Mouse (Mus musculus): ENCODE measurements around the gene Grid1.

Gene Grid1

DNA sequence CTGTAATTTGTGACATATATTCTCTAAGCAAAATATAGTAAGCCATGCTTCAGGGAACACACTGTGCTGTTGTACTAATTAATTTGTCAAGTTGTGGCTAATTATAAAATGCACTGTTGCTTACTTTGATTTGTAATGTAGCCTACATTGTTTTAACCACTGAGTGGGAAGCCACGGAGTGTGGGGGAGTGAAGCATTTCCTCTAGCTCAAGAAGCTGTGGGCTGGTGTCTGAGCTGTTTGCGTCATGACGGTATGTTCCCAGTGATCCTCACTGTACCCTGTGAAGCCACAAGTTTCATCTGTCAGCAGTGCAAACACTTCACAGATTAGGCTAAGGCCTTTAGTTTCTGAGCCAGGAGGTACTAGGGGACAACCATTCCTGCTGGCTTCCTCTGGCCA, 302.2 kb downstream of the Grid1 start:
- DNase-seq: no peak

GRCm38 (mm10) chr14:35123260-35123875, 303.5 kb downstream of the Grid1 start:
- no peak for DNase-seq

DNA sequence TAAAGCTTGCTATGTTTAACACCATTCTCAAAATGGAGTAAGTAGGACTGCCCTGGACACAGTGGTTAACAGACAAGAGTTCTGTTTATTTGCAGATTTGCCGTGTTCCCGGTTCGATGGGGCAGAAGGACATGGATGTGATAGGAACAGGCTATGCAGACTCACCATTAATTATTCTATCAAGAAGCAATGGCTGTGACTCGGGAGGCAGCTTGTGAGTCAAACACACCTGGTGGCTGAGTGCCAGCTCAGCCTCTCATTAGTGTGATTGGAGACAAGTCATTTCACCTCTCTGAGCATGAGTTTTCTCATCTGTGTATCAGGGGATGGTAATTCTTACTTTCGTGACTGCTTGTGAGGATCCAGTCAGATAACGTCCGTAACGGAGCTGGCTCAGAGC, 307.7 kb downstream of the Grid1 start:
- DNase-seq: no peak

- no peak for DNase-seq
Observed at GRCm38 (mm10) chr14:35135056-35135455, 315.1 kb downstream of the Grid1 start.

GRCm38 (mm10) chr14:35138069-35138468, 318.2 kb downstream of the Grid1 start:
- no peak for DNase-seq

- DNase-seq: no peak
Observed at GRCm38 (mm10) chr14:35139824-35140223, 319.9 kb downstream of the Grid1 start.

DNA sequence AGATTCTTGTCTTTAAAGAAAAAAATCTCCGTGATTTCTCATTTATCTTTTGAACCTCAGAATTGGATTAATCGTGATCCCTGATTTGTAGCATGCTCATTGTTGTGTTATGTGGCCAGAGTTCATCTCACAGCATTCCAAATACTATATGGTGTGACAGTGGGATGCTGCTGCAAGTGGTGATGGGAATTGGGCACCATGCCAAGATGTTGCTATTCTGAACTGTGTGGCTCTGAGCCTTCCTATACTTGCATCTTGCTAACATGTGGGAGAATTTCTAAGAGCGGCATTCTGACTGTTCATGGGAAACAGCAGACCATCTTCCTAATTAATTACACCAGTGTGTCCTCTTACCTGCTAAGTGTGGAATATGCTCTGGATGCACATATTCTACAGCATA, 332.5 kb downstream of the Grid1 start:
- DNase-seq: no peak

DNA sequence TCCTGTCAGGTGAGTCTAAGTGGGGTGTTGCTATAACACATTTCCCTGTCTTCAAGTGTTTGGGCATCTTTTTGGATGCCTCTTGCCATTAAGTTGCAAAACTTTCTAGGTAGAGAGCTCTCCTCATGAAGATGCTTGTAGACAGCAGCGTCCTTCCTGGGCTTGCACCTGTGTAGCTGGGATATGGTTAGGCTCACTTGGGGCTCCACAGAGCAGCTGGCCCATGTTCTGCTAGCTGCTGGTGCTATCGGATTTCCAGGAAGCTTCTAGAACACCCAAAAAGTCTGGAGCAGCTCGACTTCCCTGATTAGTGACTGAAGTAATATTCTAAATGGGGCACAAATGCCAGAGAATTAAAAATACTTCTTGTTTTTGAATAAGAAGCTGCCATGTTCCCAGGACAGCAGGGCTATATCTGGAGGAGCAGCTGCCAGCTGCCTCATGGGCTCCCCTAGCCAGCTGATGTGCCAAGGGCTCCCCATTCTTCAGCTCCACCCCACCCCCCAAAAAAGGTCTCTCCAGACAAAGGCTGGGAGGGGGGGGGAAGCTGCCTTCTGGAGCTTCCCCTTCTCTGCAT, 333.9 kb downstream of the Grid1 start:
- no peak for DNase-seq

DNA sequence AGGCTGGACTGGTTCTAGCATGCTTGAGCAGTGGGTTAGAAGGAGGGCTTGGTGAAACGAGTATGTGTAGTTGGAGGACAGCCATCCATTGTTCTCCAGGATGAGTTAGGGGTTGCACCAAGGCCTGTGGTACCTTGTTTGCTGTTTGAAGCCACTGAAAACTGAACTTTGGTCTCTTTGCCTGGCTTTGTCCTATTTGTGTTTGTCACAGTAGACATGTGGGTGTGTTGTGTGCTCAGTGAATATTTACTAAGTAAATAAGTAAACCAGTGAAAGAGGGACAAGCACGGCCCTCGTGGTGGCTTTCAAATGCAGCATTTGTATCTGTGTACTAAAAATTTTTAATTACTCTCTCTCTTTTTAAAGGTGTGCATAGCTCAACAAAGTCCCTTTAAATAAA, 334.5 kb downstream of the Grid1 start:
- no peak for DNase-seq

DNA sequence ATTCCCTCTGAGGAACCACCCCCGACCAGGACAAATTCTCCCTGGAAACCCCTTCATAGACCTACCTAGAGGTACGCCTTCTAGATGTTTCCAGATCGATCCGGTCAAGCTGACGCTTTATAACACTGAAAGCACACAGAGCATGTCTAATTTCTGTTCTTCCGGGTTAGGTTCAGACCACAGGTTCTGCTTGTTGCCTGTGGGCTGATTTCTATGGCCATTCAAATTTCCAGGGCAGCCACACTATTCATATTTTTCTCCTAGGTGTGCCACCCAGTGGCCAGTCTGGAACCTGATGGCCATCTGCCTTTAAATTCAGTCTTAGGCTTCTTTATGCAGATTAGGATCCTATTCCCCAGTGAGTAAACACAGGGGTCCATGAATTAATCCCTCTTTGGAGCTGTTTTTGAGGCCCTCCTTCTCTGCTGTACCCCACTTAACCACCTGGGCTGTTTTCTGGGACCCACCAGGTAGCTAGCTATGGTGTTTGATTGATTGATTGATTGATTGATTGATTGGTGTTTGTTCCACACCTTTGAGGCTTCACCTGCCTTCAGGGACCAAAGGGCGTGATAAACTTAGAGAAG, 337.3 kb downstream of the Grid1 start:
- DNase-seq: no peak

- no peak for DNase-seq
Observed at GRCm38 (mm10) chr14:35159296-35159695, 339.4 kb downstream of the Grid1 start.

- no peak for DNase-seq
Observed at GRCm38 (mm10) chr14:35167451-35167850, 347.5 kb downstream of the Grid1 start.

GRCm38 (mm10) chr14:35173861-35174260, 354.0 kb downstream of the Grid1 start:
- DNase-seq: no peak

DNA sequence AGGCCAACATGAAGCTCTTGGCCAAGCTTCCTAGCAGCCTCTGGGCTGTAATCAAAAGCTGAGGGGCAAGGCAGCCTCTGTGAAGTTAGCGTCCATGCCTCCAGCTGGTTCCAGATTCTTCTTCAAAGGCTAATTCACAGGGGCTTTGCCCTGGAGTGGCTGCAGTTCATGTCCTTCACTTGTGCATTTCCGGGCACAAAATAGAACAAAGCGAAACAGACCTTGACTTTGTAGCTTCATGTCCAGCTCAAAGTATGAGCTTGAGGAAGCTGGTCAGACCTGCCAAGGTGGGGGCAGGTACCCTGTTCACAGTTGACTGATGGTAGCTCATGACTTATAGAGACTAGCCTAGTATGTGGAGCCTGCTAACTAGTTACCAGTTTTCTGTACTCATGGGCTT, 356.1 kb downstream of the Grid1 start:
- no peak for DNase-seq

DNA sequence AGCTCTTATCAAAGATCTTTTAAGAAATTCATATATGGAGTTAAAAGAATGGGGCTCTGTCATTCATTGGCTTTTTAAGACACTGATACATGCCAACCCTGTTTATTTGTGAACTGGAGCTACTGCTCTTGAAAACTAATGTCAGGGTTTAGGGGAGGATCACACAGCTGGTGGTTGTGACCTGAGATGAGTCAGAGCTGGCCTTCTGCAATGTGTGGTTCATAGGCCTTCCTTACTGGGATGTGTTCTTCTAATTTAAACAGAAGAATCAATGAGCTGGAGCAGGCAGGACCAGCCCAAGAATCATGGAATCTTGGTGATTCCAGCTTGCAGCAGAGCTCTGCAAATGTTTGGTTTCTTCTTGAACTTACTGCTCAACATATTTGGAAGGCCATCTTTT, 359.2 kb downstream of the Grid1 start:
- no peak for DNase-seq

DNA sequence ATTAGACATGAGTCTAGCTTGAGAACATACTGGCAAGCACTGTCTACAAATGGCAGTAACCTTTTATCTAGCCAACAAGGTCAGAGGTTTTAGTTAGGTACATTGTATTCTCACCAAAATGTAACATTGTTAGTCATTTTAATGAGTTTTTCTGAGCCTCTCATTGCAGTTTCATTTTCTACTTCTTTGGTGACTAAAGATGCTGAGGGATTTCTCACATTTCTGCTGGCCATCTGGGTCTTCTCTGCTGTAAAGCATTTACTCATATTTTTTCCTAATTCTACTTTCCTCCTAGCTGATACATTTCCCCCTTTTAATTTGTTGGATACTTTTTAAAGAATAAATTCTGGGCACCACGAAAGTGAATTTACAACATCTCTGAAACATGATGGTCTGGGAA, 365.5 kb downstream of the Grid1 start:
- DNase-seq: no peak

DNA sequence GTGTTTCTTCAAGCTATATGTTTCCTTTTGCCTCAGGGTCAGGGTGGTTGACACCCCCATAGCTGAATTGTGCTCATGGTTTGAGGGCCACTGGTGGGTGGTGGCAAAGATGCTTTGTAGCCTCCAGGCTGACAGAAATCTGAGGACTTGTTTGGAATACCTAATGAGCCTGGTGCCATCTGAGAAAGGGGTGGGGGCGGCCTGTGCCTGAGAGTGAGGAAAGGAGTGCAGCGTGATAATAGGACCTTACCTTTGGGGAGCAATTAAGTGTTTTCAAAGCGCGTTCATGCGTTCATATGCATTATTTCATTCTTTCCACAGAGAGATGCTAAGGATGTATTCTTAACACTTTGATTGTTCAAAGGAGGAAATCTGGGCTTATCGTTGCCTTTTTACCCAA, 372.3 kb downstream of the Grid1 start:
- no peak for DNase-seq

DNA sequence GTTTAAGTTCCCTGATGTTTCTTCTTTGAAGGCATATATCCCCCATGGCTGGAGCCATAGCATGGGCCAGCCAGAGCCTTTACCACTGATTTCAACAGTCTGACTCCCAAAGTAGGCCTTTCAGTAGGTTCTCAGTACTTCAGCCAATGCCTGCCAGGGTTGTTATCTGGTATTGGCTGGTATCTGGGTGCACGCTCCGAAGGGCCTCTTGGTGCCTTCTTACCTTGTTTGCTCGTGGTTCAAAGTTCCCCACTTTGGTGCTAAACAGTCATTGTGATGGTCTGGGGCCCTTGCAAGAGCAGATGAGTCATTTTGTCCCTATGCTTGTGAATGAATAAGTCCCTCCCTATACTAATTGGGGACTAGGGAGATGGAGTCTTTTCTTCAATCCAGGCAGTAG, 377.5 kb downstream of the Grid1 start:
- DNase-seq: no peak

DNA sequence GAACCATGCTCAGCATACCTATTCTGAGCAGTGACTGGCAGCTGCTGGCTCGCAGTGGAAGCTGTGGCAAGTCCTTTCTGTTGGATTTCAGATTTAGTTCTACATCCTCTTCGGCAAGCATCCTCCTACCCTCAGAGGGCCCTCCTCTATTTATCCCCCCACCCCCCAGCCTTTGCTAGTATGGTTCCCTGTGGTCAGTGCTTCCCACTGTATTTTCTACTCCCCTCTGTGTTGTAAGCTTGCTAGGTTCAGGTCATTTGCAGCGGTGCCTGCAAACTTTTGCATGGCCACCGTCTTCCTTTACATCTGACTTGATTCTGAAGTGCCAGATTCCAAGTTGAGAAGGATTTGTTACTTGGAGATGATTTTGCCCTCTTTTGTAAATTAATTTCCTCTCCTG, 378.5 kb downstream of the Grid1 start:
- DNase-seq: no peak

GRCm38 (mm10) chr14:35198899-35199298, 379.0 kb downstream of the Grid1 start:
- DNase-seq: no peak

- no peak for DNase-seq
Observed at GRCm38 (mm10) chr14:35209444-35209843, 389.5 kb downstream of the Grid1 start.

GRCm38 (mm10) chr14:35219021-35219420, 399.1 kb downstream of the Grid1 start:
- no peak for DNase-seq

GRCm38 (mm10) chr14:35222196-35222595, 402.3 kb downstream of the Grid1 start:
- DNase-seq: no peak

DNA sequence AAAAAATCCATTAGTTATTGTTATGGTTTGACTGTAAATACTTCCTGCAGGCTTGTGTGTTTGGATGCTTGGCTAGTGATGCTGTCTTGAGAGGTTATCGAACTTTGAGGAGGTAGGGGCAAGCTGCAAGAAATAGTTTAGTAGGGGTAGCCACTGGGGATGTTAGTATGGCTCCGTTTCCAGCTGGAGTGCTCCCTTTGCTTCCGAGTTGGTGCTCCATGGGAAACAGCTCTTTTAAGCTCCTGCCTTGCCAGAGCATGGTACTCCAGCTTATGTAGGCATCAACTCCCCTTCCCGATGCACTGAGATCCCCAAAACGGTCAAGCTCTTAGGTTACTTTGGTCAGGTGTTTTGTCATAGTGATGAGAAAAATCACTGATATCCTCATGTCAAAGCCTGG, 407.7 kb downstream of the Grid1 start:
- no peak for DNase-seq

DNA sequence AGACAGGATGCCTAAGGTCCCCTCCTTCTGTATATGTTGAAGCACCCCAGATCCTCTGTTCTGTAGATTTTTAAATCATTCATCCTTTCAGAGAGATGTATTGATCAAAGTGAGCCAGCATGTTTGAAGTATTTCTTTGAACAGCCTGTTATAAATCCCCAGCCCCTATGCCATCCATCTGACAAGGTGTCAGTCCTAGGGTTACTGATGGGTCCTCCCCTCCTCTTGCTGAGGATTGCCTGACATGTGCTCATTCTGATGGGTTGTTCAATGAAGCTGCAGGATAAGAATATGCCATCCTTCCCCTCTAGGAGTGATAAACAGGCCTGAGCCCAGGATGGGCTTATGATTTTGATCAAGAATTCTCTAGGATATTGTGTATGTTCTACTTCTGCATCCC, 411.5 kb downstream of the Grid1 start:
- DNase-seq: no peak

Measured in lung, postnatal 36 days (tissue).